Mouse (Mus musculus) left cerebral cortex, adult 2 months (tissue): ENCODE measurements around the gene Serpina3j. TPM values are rescaled to one million over a fixed set of nuclear protein-coding genes. Genes with fewer than 3 reads are reported as not detected.
A peak's percentile ranks its signal among the peaks of the same experiment; 100 is the strongest.
"Not testable (repeated sequence)": the region's sequence is repeated elsewhere in the genome, so short reads cannot be mapped to it uniquely, and the experiment has no call there.

Source experiments
- DNase-seq, 2 experiments: peaks; one replicate each; pipeline ENCODE4 v3.0.0; 2021 to 2022; ENCODE audit warnings: low spot score in 2 of 2, mixed read lengths in 1 of 2; ENCODE audit errors: extremely low spot score in 1 of 2
- H3K27ac ChIP-seq: fragments of 200-600 bp; 2 replicates; pipeline ENCODE4 v1.8.1; 2022
- H3K4me3 ChIP-seq: fragments of 200-600 bp; 2 replicates; pipeline ENCODE4 v1.8.1; 2022
- CTCF ChIP-seq: fragments of 200-600 bp; IDR thresholded peaks from 2 replicates; pipeline ENCODE4 v1.8.1; 2022; ENCODE audit warnings: antibody characterized with exemption, mild to moderate bottlenecking, moderate library complexity
- intact Hi-C: fragments of 180-260 bp; cut with DNase I; formaldehyde crosslinking; loops from one replicate; pipeline ENCODE4 v1.15.1; 2025
- total RNA-seq, 2 experiments: library from RNA; stranded (reverse); gene quantifications; 2 replicates each; pipeline ENCODE4 v1.2.3; 2021

Serpina3j gene
- total RNA-seq, 2 experiments from 2014 or later = not detected

DNA sequence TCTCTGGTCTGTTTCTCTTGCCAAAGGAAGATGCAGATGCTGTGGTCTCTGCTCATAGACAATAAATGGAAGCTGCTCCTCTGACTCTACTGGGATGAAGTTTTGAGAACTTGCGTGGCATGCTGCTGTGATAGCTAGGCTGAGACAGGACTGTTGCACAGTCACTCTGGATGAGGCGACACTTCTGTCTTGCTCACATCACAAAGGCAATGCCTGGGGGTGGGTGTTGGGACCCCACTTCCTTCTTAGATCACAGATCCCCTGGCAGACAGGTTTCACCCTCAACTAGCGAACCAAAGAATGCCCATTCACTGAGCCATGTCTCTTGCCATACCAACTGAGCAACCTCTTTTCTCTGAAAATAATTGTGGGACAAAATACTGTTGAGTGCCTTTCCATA, 24.4 kb downstream of the Serpina3j start:
- Histone ChIP-seq H3K4me3 (no peak overlapping the region), H3K27ac (no peak overlapping the region)
- intact Hi-C loops = no loop called here
- no peak for DNase-seq
- no peak for TF ChIP-seq CTCF

GRCm38 (mm10) chr12:104342489-104342888, 28.1 kb downstream of the Serpina3j start:
- DNase-seq, H3K4me3 ChIP-seq, intact Hi-C loops, H3K27ac ChIP-seq: not testable (repeated sequence)

DNA sequence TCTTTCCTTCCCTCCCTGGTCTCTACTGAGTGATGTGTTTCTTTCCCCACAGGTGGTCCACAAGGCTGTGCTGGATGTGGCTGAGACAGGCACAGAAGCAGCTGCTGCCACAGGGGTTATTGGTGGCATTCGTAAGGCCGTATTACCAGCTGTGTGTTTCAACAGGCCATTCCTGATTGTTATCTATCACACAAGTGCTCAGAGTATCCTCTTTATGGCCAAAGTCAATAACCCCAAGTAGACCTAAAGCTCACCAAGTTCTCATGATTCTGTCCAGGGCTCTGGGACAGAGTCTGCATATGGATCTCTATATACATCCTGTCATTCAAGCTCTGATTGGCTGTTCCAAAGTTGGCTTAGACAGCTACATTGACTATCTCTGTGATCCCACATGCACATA, 30.8 kb downstream of the Serpina3j start:
- no peak for DNase-seq
- no peak overlapping the region for H3K4me3 ChIP-seq
- no peak for TF ChIP-seq CTCF
- intact Hi-C loops = no loop called here
- no peak overlapping the region for H3K27ac ChIP-seq

DNA sequence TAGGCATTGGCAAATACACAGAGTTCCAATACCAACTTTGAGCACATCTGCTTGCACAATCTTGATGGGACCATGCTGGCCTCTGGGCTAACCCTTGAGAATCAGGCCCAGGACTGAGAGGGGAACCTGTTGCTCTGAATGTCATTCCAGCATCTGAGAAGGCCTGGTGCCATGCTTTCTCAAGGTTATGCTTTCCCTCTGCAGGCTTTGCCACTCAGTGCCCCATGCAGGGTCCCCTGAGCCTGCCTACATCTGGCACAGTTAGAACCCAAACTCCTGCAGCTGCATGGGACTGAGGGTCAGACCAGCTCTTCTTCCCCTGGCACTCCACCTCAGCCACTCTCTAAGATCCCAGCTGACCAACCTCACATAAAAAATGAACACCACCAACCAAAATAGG, 31.4 kb downstream of the Serpina3j start:
- no peak for TF ChIP-seq CTCF
- intact Hi-C loops = no loop called here
- DNase-seq = no peak
- no peak overlapping the region for H3K27ac ChIP-seq
- H3K4me3 ChIP-seq = no peak overlapping the region

- Histone ChIP-seq H3K27ac (no peak overlapping the region), H3K4me3 (no peak overlapping the region)
- no peak for TF ChIP-seq CTCF
- intact Hi-C loops = no loop called here
- no peak for DNase-seq
Observed at GRCm38 (mm10) chr12:104347091-104347490, 32.7 kb downstream of the Serpina3j start.

DNA sequence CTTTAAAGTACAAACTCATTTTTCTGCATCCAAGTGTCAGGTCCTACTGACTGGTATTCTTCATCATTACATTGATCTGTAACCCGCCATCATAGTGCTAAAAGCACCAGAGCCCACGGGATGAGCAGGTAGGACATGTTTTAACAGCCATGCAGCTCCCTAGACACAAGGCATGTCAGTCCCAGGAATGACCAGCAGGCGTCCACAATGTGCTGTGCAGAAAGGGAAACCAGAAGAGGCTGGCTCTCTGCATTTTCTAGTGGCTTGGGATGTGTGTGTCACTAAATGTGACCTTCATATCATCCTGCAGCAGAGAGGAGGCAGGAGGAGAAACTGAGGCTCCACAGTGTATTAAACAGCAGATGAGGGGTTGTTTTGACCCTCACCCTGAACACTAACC, 37.5 kb downstream of the Serpina3j start:
- intact Hi-C loops = loop anchor here (2.0 kb wide), 1 partner anchor 67 kb away; no protein-coding TSS in a partner anchor
- not testable (repeated sequence) for H3K4me3 ChIP-seq, H3K27ac ChIP-seq
- peak; percentile 25 to 50 for DNase-seq
- peak; percentile 65 for TF ChIP-seq CTCF

GRCm38 (mm10) chr12:104356006-104356405, 41.7 kb downstream of the Serpina3j start:
- Histone ChIP-seq H3K27ac (no peak overlapping the region), H3K4me3 (no peak overlapping the region)
- DNase-seq = no peak
- intact Hi-C loops = no loop called here
- TF ChIP-seq CTCF = no peak

DNA sequence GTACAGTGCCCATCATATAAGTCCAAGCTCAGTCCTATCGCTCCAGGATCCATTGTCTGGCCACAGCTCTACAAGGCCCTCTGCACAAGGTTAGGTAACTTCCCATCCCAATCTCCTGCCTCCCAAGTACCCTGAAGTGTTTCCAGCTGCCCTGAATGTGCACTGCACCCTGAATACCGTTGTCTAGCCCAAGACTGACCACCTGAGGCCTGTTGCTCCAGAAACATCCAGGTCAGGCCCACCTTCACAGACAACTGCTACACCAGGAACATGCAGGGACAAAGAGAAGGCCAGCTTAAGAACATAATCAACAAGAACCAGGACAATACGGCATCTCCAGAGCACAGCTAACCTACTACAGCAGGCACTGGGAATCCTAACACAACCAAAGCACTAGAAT, 55.6 kb downstream of the Serpina3j start:
- Histone ChIP-seq H3K4me3 (no peak overlapping the region), H3K27ac (no peak overlapping the region)
- no peak for DNase-seq
- intact Hi-C loops = no loop called here
- no peak for TF ChIP-seq CTCF

Other genes with a start within 250 kb of the Serpina3j start
- gene Serpina5, start 213.4 kb upstream of the Serpina3j start, total RNA-seq = not detected
- not detected for gene Serpina3a, start 201.8 kb upstream of the Serpina3j start, total RNA-seq
- not detected for gene Serpina3b, start 186.6 kb upstream of the Serpina3j start, total RNA-seq
- not detected for gene Serpina3c, start 160.7 kb upstream of the Serpina3j start, total RNA-seq
- not detected for gene Serpina3f, start 100.0 kb upstream of the Serpina3j start, total RNA-seq
- not detected for gene Serpina3g, start 78.3 kb upstream of the Serpina3j start, total RNA-seq
- gene Serpina3i, start 51.4 kb upstream of the Serpina3j start, total RNA-seq = under 1 TPM in 1 of 2 experiments, not detected in 1; 0.19 TPM
- not detected for gene Serpina3k, start 23.9 kb downstream of the Serpina3j start, total RNA-seq
- gene Serpina3m, start 23.9 kb downstream of the Serpina3j start, total RNA-seq = not detected
- 10 to 100 TPM; 13.5 to 13.6 TPM for gene Serpina3n, start 92.2 kb downstream of the Serpina3j start, total RNA-seq
- not detected for gene Gsc, start 158.8 kb downstream of the Serpina3j start, total RNA-seq